Comparison of ENCODE assay signal across 7 mouse cellular contexts in genomic region chr13:60479862-60480730, GRCm38 (mm10).
DNase-seq lines count a peak whose midpoint lies in the region; ATAC-seq and TF ChIP-seq lines count a peak whose summit lies in the region.

No protein-coding gene starts in this region.

- H3K9me3 ChIP-seq in kidney, embryonic 14.5 days (ENCODE audit: control insufficient read depth, low read length), result no peaks in the 10 kb centered on the region
- no peaks in the 10 kb centered on the region for H3K9me3 ChIP-seq in midbrain, embryonic 10.5 days (replicated peaks)

- 10% methylated on average over 13 of the region's 13 CpGs for WGBS in kidney, embryonic 14.5 days
- WGBS in midbrain, embryonic 10.5 days, result 16% methylated on average over 13 of the region's 13 CpGs

- TF ChIP-seq CTCF in brain, embryonic 14.5 days (IDR thresholded peaks at IDR 0.05; ENCODE audit: borderline replicate concordance, extremely low read depth, insufficient read depth, insufficient read length), result no peak

- peak overlapping the region; percentile 24; the same call in 1 of the 2 replicates for H3K4me3 ChIP-seq in kidney, embryonic 14.5 days (ENCODE audit: low read length)
- H3K4me3 ChIP-seq in midbrain, embryonic 10.5 days, result peak overlapping the region; percentile 43; the same call in 1 of the 2 replicates

- H3K27ac ChIP-seq in kidney, embryonic 14.5 days (ENCODE audit: low read depth, low read length), result peak overlapping the region; percentile 53
- H3K27ac ChIP-seq in midbrain, embryonic 10.5 days (replicated peaks), result no peak overlapping the region

- peak; percentile 42 for DNase-seq in brain, embryonic 14.5 days (ENCODE audit: low read depth)
- peak; percentile 40 for DNase-seq in fibroblast of lung, adult 2 months (ENCODE audit: low read depth)
- peak; percentile 35 for DNase-seq in midbrain, embryonic 10.5 days (ENCODE audit: low spot score)
- no peak for DNase-seq in testis, postnatal 14 days (ENCODE audit: low spot score)
- no peak for DNase-seq in spleen, postnatal 10 days (ENCODE audit: low spot score in 2 of 2)
- no peak for DNase-seq in thymus, postnatal 4 days

- peak; percentile 55 for ATAC-seq in kidney, embryonic 14.5 days (ENCODE audit: low FRiP score, low TSS enrichment)

- no peaks in the 10 kb centered on the region for H3K36me3 ChIP-seq in kidney, embryonic 14.5 days (ENCODE audit: control insufficient read depth, insufficient read depth, low read length)
- no peaks in the 10 kb centered on the region for H3K36me3 ChIP-seq in midbrain, embryonic 10.5 days

- H3K4me2 ChIP-seq in kidney, embryonic 14.5 days (replicated peaks; ENCODE audit: low read depth, low read length), result peak overlapping the region; percentile 56

- no peak for TF ChIP-seq POLR2A in brain, embryonic 14.5 days (IDR thresholded peaks at IDR 0.05; ENCODE audit: borderline replicate concordance, extremely low read depth, insufficient read depth, insufficient read length, poor library complexity, severe bottlenecking)

- 0 out of 2 replicates have a peak overlapping the region, but pooled peaks have one; percentile 18 for H3K9ac ChIP-seq in kidney, embryonic 14.5 days (ENCODE audit: low read depth, low read length)

- no peaks in the 10 kb centered on the region for H3K27me3 ChIP-seq in kidney, embryonic 14.5 days (ENCODE audit: control insufficient read depth, insufficient read depth, low read length)
- H3K27me3 ChIP-seq in midbrain, embryonic 10.5 days (ENCODE audit: low read depth, poor library complexity, severe bottlenecking), result peaks cover 49% of the 10 kb centered on the region

- H3K4me1 ChIP-seq in kidney, embryonic 14.5 days (ENCODE audit: control insufficient read depth, insufficient read depth, low read length), result peaks cover 5% of the 10 kb centered on the region; the same call in 1 of the 2 replicates
- H3K4me1 ChIP-seq in midbrain, embryonic 10.5 days, result peaks cover 29% of the 10 kb centered on the region

Comparison
In these comparisons a context has a peak if more than half of its experiments do, and no peak if none do; other contexts are left out.
1. DNase-seq: peak in brain, embryonic 14.5 days (single experiment), fibroblast of lung, adult 2 months (single experiment) and midbrain, embryonic 10.5 days (single experiment); none in testis, postnatal 14 days (single experiment), spleen, postnatal 10 days (0 of 2) and thymus, postnatal 4 days (single experiment).